Mouse (Mus musculus): ENCODE results near the gene Mrc2. TPM values are rescaled to one million over a fixed set of nuclear protein-coding genes. Genes with fewer than 3 reads are reported as not detected.

Mrc2 gene
- polyA plus RNA-seq, 1 experiment from 2014 or later, result 7.0 TPM

- no peaks in the 10 kb centered on the region for H3K9me3 ChIP-seq (ENCODE audit: control insufficient read depth, low read length)
- DNase-seq (ENCODE audit: low spot score, missing footprints) (no peak), ATAC-seq (ENCODE audit: low FRiP score) (no peak)
- no peaks in the 10 kb centered on the region for H3K4me1 ChIP-seq (ENCODE audit: control insufficient read depth, insufficient read depth, low read length)
- peaks cover 3% of the 10 kb centered on the region; the same call in 1 of the 2 replicates for H3K36me3 ChIP-seq (ENCODE audit: control insufficient read depth, insufficient read depth, low read length)
- H3K4me3 ChIP-seq (ENCODE audit: low read depth, low read length), result no peak overlapping the region
- H3K4me2 ChIP-seq, result no peak overlapping the region
- H3K27ac ChIP-seq (ENCODE audit: low read depth, low read length), result no peak overlapping the region
- WGBS, result 67% methylated on average over 8 of the region's 8 CpGs
- H3K27me3 ChIP-seq (ENCODE audit: control insufficient read depth, insufficient read depth, low read length), result no peaks in the 10 kb centered on the region
- H3K9ac ChIP-seq (ENCODE audit: low read length), result no peak overlapping the region
Measured at GRCm38 (mm10) chr11:105333867-105334670, 41.6 kb downstream of the Mrc2 start.

DNA sequence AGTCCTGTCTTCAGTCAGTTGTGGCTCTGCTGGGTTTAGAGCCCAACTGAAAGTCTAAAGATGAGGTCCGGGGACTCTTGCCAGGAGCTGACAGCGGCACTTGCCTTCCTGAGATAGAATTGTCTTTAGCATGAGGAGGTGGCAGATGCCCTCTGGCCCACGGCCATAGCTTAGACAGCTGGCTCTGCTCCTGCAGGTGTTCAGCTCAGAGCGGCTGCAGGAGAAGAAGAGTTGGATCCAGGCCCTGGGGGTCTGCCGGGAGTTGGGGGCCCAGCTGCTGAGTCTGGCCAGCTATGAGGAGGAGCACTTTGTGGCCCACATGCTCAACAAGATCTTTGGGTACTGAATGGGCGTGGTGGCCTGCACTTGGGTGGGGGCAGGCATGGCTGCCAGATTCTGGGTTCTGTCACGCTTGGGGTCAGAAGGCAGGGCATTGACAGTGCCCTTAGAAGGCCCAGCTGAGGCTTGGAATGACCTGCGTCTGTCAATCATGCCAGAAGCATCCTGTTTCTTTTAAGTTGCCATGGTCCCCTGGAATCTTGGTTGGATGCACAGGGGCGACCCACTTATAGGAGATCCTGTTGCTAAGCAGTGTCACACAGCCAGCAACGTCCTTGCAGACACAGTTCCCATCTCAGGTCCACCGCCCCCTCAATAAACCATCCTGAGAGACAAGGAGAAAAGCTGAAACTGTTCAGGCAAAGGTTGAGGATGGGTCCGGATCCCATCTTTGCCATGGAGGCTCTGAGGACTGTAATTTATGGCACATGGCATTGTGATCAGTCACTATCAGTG is 46.4 kb downstream of the Mrc2 start:
- Histone ChIP-seq H3K27ac (ENCODE audit: low read depth, low read length) (no peak overlapping the region), H3K4me2 (no peak overlapping the region), H3K9me3 (ENCODE audit: control insufficient read depth, low read length) (no peaks in the 10 kb centered on the region), H3K9ac (ENCODE audit: low read length) (no peak overlapping the region), H3K27me3 (ENCODE audit: control insufficient read depth, insufficient read depth, low read length) (no peaks in the 10 kb centered on the region), H3K4me1 (ENCODE audit: control insufficient read depth, insufficient read depth, low read length) (no peaks in the 10 kb centered on the region), H3K4me3 (ENCODE audit: low read depth, low read length) (no peak overlapping the region), H3K36me3 (ENCODE audit: control insufficient read depth, insufficient read depth, low read length) (peaks cover 3% of the 10 kb centered on the region; the same call in 1 of the 2 replicates)
- ATAC-seq (ENCODE audit: low FRiP score), result no peak
- 85% methylated on average over 12 of the region's 12 CpGs for WGBS
- no peak for DNase-seq (ENCODE audit: low spot score, missing footprints)

DNA sequence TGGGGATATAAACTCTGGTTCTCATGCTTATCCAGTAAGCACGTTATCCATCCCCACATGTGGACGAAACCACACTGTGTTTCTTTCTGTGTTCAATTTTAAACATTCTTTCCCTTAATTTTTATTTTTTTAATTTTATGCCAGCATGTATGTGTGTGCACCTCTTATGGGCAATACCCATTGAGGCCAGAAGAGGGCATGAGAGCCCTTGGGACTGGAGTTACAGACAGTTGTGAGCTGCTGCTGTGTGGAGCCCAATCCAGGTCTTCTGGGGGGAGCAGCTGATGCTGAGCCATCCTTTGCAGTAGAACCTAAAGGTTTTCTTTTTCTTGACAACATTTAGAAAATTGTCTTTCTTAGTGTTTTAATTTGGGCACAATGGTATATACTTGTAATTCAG is 52.8 kb downstream of the Mrc2 start:
- H3K4me2 ChIP-seq, result no peak overlapping the region
- no peak overlapping the region for H3K9ac ChIP-seq (ENCODE audit: low read length)
- H3K36me3 ChIP-seq (ENCODE audit: control insufficient read depth, insufficient read depth, low read length), result peaks cover 6% of the 10 kb centered on the region; the same call in 1 of the 2 replicates
- no peak overlapping the region for H3K27ac ChIP-seq (ENCODE audit: low read depth, low read length)
- no peaks in the 10 kb centered on the region for H3K9me3 ChIP-seq (ENCODE audit: control insufficient read depth, low read length)
- 81% methylated on average over 2 of the region's 2 CpGs for WGBS
- ATAC-seq (ENCODE audit: low FRiP score) (no peak), DNase-seq (ENCODE audit: low spot score, missing footprints) (no peak)
- no peaks in the 10 kb centered on the region for H3K27me3 ChIP-seq (ENCODE audit: control insufficient read depth, insufficient read depth, low read length)
- H3K4me3 ChIP-seq (ENCODE audit: low read depth, low read length), result no peak overlapping the region
- H3K4me1 ChIP-seq (ENCODE audit: control insufficient read depth, insufficient read depth, low read length), result no peaks in the 10 kb centered on the region

DNA sequence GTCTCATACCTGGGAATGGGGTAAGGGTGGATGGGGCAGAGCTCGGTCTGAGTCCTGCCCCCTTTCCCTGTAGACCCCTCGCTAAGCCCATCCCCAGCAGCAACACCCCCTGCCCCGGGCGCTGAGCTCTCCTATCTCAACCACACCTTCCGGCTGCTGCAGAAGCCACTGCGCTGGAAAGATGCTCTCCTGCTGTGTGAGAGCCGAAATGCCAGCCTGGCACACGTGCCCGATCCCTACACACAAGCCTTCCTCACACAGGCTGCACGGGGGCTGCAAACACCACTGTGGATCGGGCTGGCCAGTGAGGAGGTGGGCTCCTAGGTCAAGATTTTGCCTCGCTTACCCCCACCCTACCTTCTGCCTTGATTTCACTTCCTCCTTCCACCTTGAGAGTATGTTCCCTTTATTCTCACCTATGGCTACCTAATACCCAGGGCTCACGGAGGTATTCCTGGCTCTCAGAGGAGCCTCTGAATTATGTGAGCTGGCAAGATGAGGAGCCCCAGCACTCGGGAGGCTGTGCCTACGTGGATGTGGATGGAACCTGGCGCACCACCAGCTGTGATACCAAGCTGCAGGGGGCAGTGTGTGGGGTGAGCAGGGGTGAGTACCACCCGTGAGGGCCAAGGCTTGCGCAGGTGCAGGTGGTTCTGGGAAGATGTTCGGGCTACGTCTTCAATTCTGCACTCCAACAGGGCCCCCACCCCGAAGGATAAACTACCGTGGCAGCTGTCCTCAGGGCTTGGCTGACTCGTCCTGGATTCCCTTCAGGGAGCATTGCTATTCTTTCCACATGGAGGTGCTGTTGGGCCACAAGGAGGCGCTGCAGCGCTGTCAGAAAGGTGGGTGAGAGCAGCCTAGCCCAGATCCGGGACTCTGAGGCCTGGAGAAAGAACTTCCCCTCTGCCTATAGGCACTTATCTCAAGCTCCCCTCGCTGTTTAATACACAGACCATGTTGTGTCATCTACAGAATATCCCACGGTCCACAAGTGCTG is 55.0 kb downstream of the Mrc2 start:
- Histone ChIP-seq H3K4me1 (ENCODE audit: control insufficient read depth, insufficient read depth, low read length) (no peaks in the 10 kb centered on the region), H3K36me3 (ENCODE audit: control insufficient read depth, insufficient read depth, low read length) (peaks cover 6% of the 10 kb centered on the region; the same call in 1 of the 2 replicates), H3K9me3 (ENCODE audit: control insufficient read depth, low read length) (no peaks in the 10 kb centered on the region), H3K9ac (ENCODE audit: low read length) (no peak overlapping the region), H3K27ac (ENCODE audit: low read depth, low read length) (no peak overlapping the region), H3K4me3 (ENCODE audit: low read depth, low read length) (no peak overlapping the region), H3K27me3 (ENCODE audit: control insufficient read depth, insufficient read depth, low read length) (no peaks in the 10 kb centered on the region), H3K4me2 (no peak overlapping the region)
- DNase-seq (ENCODE audit: low spot score, missing footprints) (peak; percentile 96), ATAC-seq (ENCODE audit: low FRiP score) (peak; percentile 69; the same call in 1 of the 2 replicates)
- 67% methylated on average over 28 of the region's 28 CpGs for WGBS

- Histone ChIP-seq H3K4me2 (no peak overlapping the region), H3K4me1 (ENCODE audit: control insufficient read depth, insufficient read depth, low read length) (no peaks in the 10 kb centered on the region), H3K4me3 (ENCODE audit: low read depth, low read length) (no peak overlapping the region), H3K27me3 (ENCODE audit: control insufficient read depth, insufficient read depth, low read length) (no peaks in the 10 kb centered on the region), H3K36me3 (ENCODE audit: control insufficient read depth, insufficient read depth, low read length) (peaks cover 6% of the 10 kb centered on the region; the same call in 1 of the 2 replicates), H3K27ac (ENCODE audit: low read depth, low read length) (no peak overlapping the region), H3K9me3 (ENCODE audit: control insufficient read depth, low read length) (no peaks in the 10 kb centered on the region), H3K9ac (ENCODE audit: low read length) (no peak overlapping the region)
- ATAC-seq (ENCODE audit: low FRiP score), result 0 out of 2 replicates have a peak, but pooled peaks have one; percentile 15
- WGBS, result 92% methylated on average over 9 of the region's 9 CpGs
- no peak for DNase-seq (ENCODE audit: low spot score, missing footprints)
Measured at GRCm38 (mm10) chr11:105348495-105348982, 56.1 kb downstream of the Mrc2 start.

- Histone ChIP-seq H3K36me3 (ENCODE audit: control insufficient read depth, insufficient read depth, low read length) (peaks cover 6% of the 10 kb centered on the region; the same call in 1 of the 2 replicates), H3K27me3 (ENCODE audit: control insufficient read depth, insufficient read depth, low read length) (no peaks in the 10 kb centered on the region), H3K4me3 (ENCODE audit: low read depth, low read length) (no peak overlapping the region), H3K27ac (ENCODE audit: low read depth, low read length) (no peak overlapping the region), H3K9me3 (ENCODE audit: control insufficient read depth, low read length) (no peaks in the 10 kb centered on the region), H3K4me2 (no peak overlapping the region), H3K9ac (ENCODE audit: low read length) (no peak overlapping the region), H3K4me1 (ENCODE audit: control insufficient read depth, insufficient read depth, low read length) (no peaks in the 10 kb centered on the region)
- ATAC-seq (ENCODE audit: low FRiP score), result no peak
- no peak for DNase-seq (ENCODE audit: low spot score, missing footprints)
- WGBS, result 91% methylated on average over 19 of the region's 19 CpGs
Measured at GRCm38 (mm10) chr11:105349780-105350324, 57.4 kb downstream of the Mrc2 start.

DNA sequence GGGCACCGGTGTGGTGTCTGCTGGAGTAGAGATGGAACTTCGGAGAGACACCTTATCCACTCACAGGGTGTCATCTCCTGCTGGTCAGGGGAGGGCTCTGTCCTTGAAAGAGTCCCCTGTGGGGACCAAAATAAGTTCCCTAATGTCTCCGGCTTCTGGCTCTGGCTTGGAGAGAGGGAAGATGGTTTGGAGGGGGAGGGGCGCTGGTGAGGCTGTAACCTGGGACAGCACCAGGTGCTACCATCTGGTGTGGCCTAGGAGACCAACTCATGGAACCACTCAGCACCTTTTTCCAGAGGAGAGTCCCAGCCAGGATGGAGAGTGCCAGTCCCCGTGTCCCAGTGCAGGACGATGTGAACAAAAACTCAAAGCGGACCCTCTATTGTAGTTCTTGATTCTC is 58.2 kb downstream of the Mrc2 start:
- WGBS, result 89% methylated on average over 7 of the region's 7 CpGs
- H3K36me3 ChIP-seq (ENCODE audit: control insufficient read depth, insufficient read depth, low read length), result peaks cover 6% of the 10 kb centered on the region; the same call in 1 of the 2 replicates

GRCm38 (mm10) chr11:105352152-105352551 is 59.7 kb downstream of the Mrc2 start:
- H3K9me3 ChIP-seq (ENCODE audit: control insufficient read depth, low read length), result no peaks in the 10 kb centered on the region
- no peak overlapping the region for H3K9ac ChIP-seq (ENCODE audit: low read length)
- no peak overlapping the region for H3K27ac ChIP-seq (ENCODE audit: low read depth, low read length)
- H3K27me3 ChIP-seq (ENCODE audit: control insufficient read depth, insufficient read depth, low read length), result no peaks in the 10 kb centered on the region
- 78% methylated on average over 8 of the region's 8 CpGs for WGBS
- ATAC-seq (ENCODE audit: low FRiP score) (no peak), DNase-seq (ENCODE audit: low spot score, missing footprints) (no peak)
- H3K36me3 ChIP-seq (ENCODE audit: control insufficient read depth, insufficient read depth, low read length), result 0 out of 2 replicates have a peak, but pooled peaks cover 3% of the 10 kb centered on the region
- H3K4me1 ChIP-seq (ENCODE audit: control insufficient read depth, insufficient read depth, low read length), result no peaks in the 10 kb centered on the region
- no peak overlapping the region for H3K4me2 ChIP-seq
- H3K4me3 ChIP-seq (ENCODE audit: low read depth, low read length), result no peak overlapping the region

More for the DNA sequence above, 58.2 kb downstream of the Mrc2 start:
- H3K27ac ChIP-seq (ENCODE audit: low read depth, low read length), result no peak overlapping the region
- no peak overlapping the region for H3K4me2 ChIP-seq
- ATAC-seq (ENCODE audit: low FRiP score) (no peak), DNase-seq (ENCODE audit: low spot score, missing footprints) (no peak)
- H3K4me3 ChIP-seq (ENCODE audit: low read depth, low read length), result no peak overlapping the region
- H3K4me1 ChIP-seq (ENCODE audit: control insufficient read depth, insufficient read depth, low read length), result no peaks in the 10 kb centered on the region
- H3K9me3 ChIP-seq (ENCODE audit: control insufficient read depth, low read length), result no peaks in the 10 kb centered on the region
- H3K9ac ChIP-seq (ENCODE audit: low read length), result no peak overlapping the region
- H3K27me3 ChIP-seq (ENCODE audit: control insufficient read depth, insufficient read depth, low read length), result no peaks in the 10 kb centered on the region

All from midbrain, embryonic 11.5 days (tissue).